Comparison of ENCODE assay signal across 14 mouse cellular contexts in the genomic region with DNA sequence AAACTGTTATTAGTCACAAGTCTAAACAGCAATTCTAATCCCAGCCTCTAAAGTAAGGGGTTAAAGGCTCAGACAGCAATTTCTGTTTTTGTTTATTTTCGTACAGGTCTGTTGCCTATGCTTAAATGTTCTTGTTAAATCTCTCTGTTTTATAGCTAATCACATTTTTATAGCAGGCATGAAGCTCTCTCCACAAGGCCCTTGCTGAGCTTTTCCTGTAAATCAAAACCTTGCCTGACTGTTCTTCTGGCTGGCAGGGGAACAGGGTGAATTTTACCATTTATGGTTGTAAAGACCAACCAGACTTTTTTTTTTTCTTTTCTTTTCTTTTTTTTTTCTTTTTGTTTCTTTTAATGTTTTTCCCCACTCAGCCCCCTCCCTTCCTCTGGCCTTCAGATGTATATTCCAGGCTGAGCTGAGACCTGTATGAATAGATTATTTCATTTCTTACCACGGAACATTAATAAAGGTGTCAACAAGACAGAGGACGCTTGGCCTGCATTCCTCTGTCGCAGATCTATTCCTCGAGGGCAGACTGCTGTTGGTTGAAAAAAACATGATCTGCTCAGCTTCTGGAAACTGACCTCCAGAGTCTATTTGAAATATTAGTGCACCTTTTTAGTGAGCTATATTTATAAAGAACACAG.
DNase-seq lines count a peak whose midpoint lies in the region; ATAC-seq and TF ChIP-seq lines count a peak whose summit lies in the region.
"Had no signal": no experiment of that assay in that cellular context is flagged by ENCODE, and none has a peak within 500 bp of the region (broad histone marks: within the 10 kb centered on the region; RNA-seq: fewer than 3 reads in every experiment).

No protein-coding gene starts in this region.

- WGBS in heart, postnatal 0 days: 39% methylated on average over 5 of the region's 5 CpGs
- 41% methylated on average over 5 of the region's 5 CpGs for WGBS in embryonic facial prominence, embryonic 10.5 days
- WGBS in embryonic facial prominence, embryonic 12.5 days: 24% methylated on average over 5 of the region's 5 CpGs
- 9% methylated on average over 5 of the region's 5 CpGs for WGBS in limb, embryonic 13.5 days

- H3K4me3 ChIP-seq in heart, postnatal 0 days (ENCODE audit: low read depth, low read length): no peak overlapping the region
- H3K4me3 ChIP-seq in embryonic facial prominence, embryonic 10.5 days: no peak overlapping the region
- H3K4me3 ChIP-seq in embryonic facial prominence, embryonic 12.5 days: no peak overlapping the region
- no peak overlapping the region for H3K4me3 ChIP-seq in limb, embryonic 13.5 days
- H3K4me3 ChIP-seq: forebrain, embryonic 10.5 days; megakaryocyte, embryonic 14.5 days; myocyte had no signal

- H3K4me2 ChIP-seq in heart, postnatal 0 days (ENCODE audit: low read depth, low read length): no peak overlapping the region
- no peak overlapping the region for H3K4me2 ChIP-seq in embryonic facial prominence, embryonic 12.5 days (replicated peaks)
- H3K4me2 ChIP-seq in limb, embryonic 13.5 days (replicated peaks): peak overlapping the region; percentile 21

- peak overlapping the region; percentile 3; the same call in 1 of the 2 replicates for H3K27ac ChIP-seq in heart, postnatal 0 days (ENCODE audit: low read depth)
- H3K27ac ChIP-seq in embryonic facial prominence, embryonic 10.5 days (replicated peaks): peak overlapping the region; percentile 48; the same call in 1 of the 2 replicates
- peak overlapping the region; percentile 73 for H3K27ac ChIP-seq in embryonic facial prominence, embryonic 12.5 days
- H3K27ac ChIP-seq in limb, embryonic 13.5 days: peak overlapping the region; percentile 58
- H3K27ac ChIP-seq: forebrain, embryonic 10.5 days; liver, embryonic 14.5 days had no signal

- H3K9me3 ChIP-seq in heart, postnatal 0 days (replicated peaks; ENCODE audit: control insufficient read depth, low read length): no peaks in the 10 kb centered on the region
- H3K9me3 ChIP-seq in embryonic facial prominence, embryonic 10.5 days: no peaks in the 10 kb centered on the region
- no peaks in the 10 kb centered on the region for H3K9me3 ChIP-seq in embryonic facial prominence, embryonic 12.5 days
- H3K9me3 ChIP-seq in limb, embryonic 13.5 days: no peaks in the 10 kb centered on the region
- H3K9me3 ChIP-seq: forebrain, embryonic 10.5 days had no signal

- DNase-seq in heart, postnatal 0 days (ENCODE audit: low spot score): no peak
- DNase-seq in heart, adult 8-10 months (ENCODE audit: low spot score): no peak
- DNase-seq in embryonic facial prominence, embryonic 10.5 days (ENCODE audit: low spot score): no peak
- DNase-seq in T-cell, adult 2 months (ENCODE audit: low spot score): no peak
- DNase-seq: cerebellum, adult 8-10 months; gastrocnemius, postnatal 14 days had no signal

- TF ChIP-seq CTCF in heart, postnatal 0 days (IDR thresholded peaks at IDR 0.05; ENCODE audit: low read depth): no peak

- H3K27me3 ChIP-seq in heart, postnatal 0 days (ENCODE audit: control insufficient read depth, insufficient read depth, low read length): no peaks in the 10 kb centered on the region
- no peaks in the 10 kb centered on the region for H3K27me3 ChIP-seq in embryonic facial prominence, embryonic 10.5 days (replicated peaks; ENCODE audit: low read depth, poor library complexity, severe bottlenecking)
- H3K27me3 ChIP-seq in embryonic facial prominence, embryonic 12.5 days: no peaks in the 10 kb centered on the region
- no peaks in the 10 kb centered on the region for H3K27me3 ChIP-seq in limb, embryonic 13.5 days
- H3K27me3 ChIP-seq: megakaryocyte, embryonic 14.5 days had no signal

- 0 out of 2 replicates have a peak, but pooled peaks cover 7% of the 10 kb centered on the region for H3K4me1 ChIP-seq in heart, postnatal 0 days (ENCODE audit: control insufficient read depth, insufficient read depth)
- H3K4me1 ChIP-seq in embryonic facial prominence, embryonic 10.5 days: peaks cover 24% of the 10 kb centered on the region
- H3K4me1 ChIP-seq in embryonic facial prominence, embryonic 12.5 days: peaks cover 24% of the 10 kb centered on the region
- H3K4me1 ChIP-seq in limb, embryonic 13.5 days: peaks cover 41% of the 10 kb centered on the region
- H3K4me1 ChIP-seq: megakaryocyte, embryonic 14.5 days had no signal

- ATAC-seq in heart, postnatal 0 days (ENCODE audit: insufficient read depth, low read depth): no peak
- no peak for ATAC-seq in embryonic facial prominence, embryonic 12.5 days (ENCODE audit: insufficient number of reproducible peaks, insufficient read depth, low FRiP score, low TSS enrichment)
- peak; percentile 70; the same call in 1 of the 2 replicates for ATAC-seq in limb, embryonic 13.5 days (ENCODE audit: low FRiP score, low read depth)
- ATAC-seq in megakaryocyte progenitor cell, adult 5-6 weeks (replicated peaks; ENCODE audit: poor library complexity): no peak
- ATAC-seq: intestine, embryonic 16.5 days had no signal

- no peak for TF ChIP-seq EP300 in heart, postnatal 0 days (IDR thresholded peaks at IDR 0.05; ENCODE audit: low read depth)

- no peaks in the 10 kb centered on the region for H3K36me3 ChIP-seq in heart, postnatal 0 days (replicated peaks; ENCODE audit: control insufficient read depth, insufficient read depth, low read length)
- no peaks in the 10 kb centered on the region for H3K36me3 ChIP-seq in embryonic facial prominence, embryonic 10.5 days (replicated peaks)
- H3K36me3 ChIP-seq in embryonic facial prominence, embryonic 12.5 days: no peaks in the 10 kb centered on the region
- no peaks in the 10 kb centered on the region for H3K36me3 ChIP-seq in limb, embryonic 13.5 days
- H3K36me3 ChIP-seq: forebrain, embryonic 10.5 days had no signal

- no peak overlapping the region for H3K9ac ChIP-seq in heart, postnatal 0 days (replicated peaks; ENCODE audit: low read depth, low read length)
- no peak overlapping the region for H3K9ac ChIP-seq in embryonic facial prominence, embryonic 12.5 days
- H3K9ac ChIP-seq in limb, embryonic 13.5 days: no peak overlapping the region
- H3K9ac ChIP-seq: liver, embryonic 14.5 days had no signal

Comparison
In these comparisons a context has a peak if more than half of its experiments do, and no peak if none do; other contexts are left out.
1. H3K27ac ChIP-seq: peak in every context shown above with its lines; median percentile 73 in embryonic facial prominence, embryonic 12.5 days; 58 in limb, embryonic 13.5 days; 48 in embryonic facial prominence, embryonic 10.5 days; 3 in heart, postnatal 0 days.